Mouse (Mus musculus) megakaryocyte, embryonic 14.5 days (primary cell): Measurements from ENCODE around the gene Adam23. TPM values are rescaled to one million over a fixed set of nuclear protein-coding genes. Genes with fewer than 3 reads are reported as not detected.

ENCODE experiments used
- H3K27me3 ChIP-seq: replicated peaks from 2 replicates; pipeline ENCODE3; 2012; ENCODE audit warnings: inconsistent platforms
- H3K36me3 ChIP-seq: replicated peaks from 2 replicates; pipeline ENCODE3; 2012; ENCODE audit warnings: low read length, inconsistent platforms, mixed read lengths
- H3K4me1 ChIP-seq: 2 replicates; pipeline ENCODE4 v1.6.1; 2012; ENCODE audit warnings: inconsistent platforms
- H3K4me3 ChIP-seq: replicated peaks from 2 replicates; pipeline ENCODE3; 2012; ENCODE audit warnings: moderate library complexity, mild to moderate bottlenecking, inconsistent platforms
- H3K9me3 ChIP-seq: 2 replicates; pipeline ENCODE4 v1.6.1; 2012; ENCODE audit warnings: inconsistent platforms
- FLI1 ChIP-seq: IDR thresholded peaks from 2 replicates; pipeline ENCODE4 v1.6.1; 2012; ENCODE audit warnings: low read length, inconsistent platforms, mixed read lengths
- GATA1 ChIP-seq: IDR thresholded peaks from 3 replicates; pipeline ENCODE4 v1.6.1; 2012; ENCODE audit warnings: mixed read lengths, low read length, inconsistent platforms, borderline replicate concordance
- polyA plus RNA-seq: library from polyadenylated mRNA; stranded (reverse); fragments of >175 nt; gene quantifications from 2 replicates; pipeline ENCODE4 v1.2.3, GENCODE M21; 2012; ENCODE audit warnings: low replicate concordance; ENCODE audit not compliant: insufficient read depth

Adam23 gene
- polyA plus RNA-seq, 1 experiment: 0.09 TPM

DNA sequence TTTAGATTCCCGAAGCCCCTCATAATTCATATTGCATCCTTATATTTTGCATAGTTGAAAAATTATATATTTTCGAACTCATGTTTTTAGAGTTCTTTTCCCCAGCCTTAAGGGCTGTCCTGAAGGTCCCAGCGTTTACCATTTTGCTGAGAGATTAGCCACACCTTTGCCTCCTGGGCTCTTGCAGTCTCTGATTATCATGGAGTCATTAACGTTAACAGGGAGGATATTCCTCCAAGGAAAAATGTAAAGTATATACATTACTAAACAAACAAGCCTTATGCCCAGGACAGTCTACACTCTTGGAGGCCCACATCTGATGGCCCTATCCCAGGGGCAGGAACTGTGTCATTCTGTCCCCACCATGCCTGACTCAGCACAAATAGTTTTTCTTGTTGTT lies 3.1 kb upstream of the Adam23 start:
- no peaks in the 10 kb centered on the region for H3K36me3 ChIP-seq
- H3K9me3 ChIP-seq: no peaks in the 10 kb centered on the region
- peaks cover 24% of the 10 kb centered on the region for H3K4me1 ChIP-seq
- TF ChIP-seq GATA1 (no peak), FLI1 (no peak)
- H3K27me3 ChIP-seq: peaks cover 35% of the 10 kb centered on the region
- peak overlapping the region; percentile 53 for H3K4me3 ChIP-seq

DNA sequence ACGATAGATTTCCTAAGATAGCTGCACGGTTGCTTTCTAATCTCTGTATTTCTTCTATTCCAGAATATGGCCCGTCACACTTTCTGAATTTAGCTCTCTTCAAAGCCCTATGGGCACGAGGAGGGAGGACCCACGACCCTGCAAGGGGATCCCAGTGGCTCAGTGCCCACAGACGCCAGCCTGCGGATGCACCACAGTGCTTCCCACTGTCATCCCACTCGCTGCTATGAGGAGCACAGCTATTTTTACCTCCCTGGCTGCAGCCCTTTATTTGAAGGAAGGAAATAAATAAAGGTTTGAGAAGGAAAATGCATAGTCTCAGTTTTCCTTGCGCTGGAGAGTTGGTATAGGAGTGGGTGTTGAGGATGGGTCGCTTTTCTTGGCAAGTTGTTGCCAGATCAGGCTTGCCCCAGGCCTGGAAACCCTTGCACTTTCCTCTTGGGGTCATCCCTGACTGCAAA lies 512 bp upstream of the Adam23 start:
- Histone ChIP-seq H3K4me1 (peaks cover 23% of the 10 kb centered on the region), H3K9me3 (no peaks in the 10 kb centered on the region), H3K36me3 (no peaks in the 10 kb centered on the region), H3K27me3 (peaks cover 52% of the 10 kb centered on the region), H3K4me3 (peak overlapping the region; percentile 87)
- TF ChIP-seq FLI1: no peak
- TF ChIP-seq GATA1: no peak

GRCm38 (mm10) chr1:63446047-63446704 lies 485 bp downstream of the Adam23 start:
- no peak for TF ChIP-seq GATA1
- no peak for TF ChIP-seq FLI1
- no peaks in the 10 kb centered on the region for H3K9me3 ChIP-seq
- H3K4me3 ChIP-seq: peak overlapping the region; percentile 87
- H3K36me3 ChIP-seq: no peaks in the 10 kb centered on the region
- peaks cover 23% of the 10 kb centered on the region for H3K4me1 ChIP-seq
- H3K27me3 ChIP-seq: peaks cover 52% of the 10 kb centered on the region

- no peak overlapping the region for H3K4me3 ChIP-seq
- TF ChIP-seq GATA1 (no peak), FLI1 (no peak)
- H3K4me1 ChIP-seq: peaks cover 23% of the 10 kb centered on the region
- no peaks in the 10 kb centered on the region for H3K9me3 ChIP-seq
- peaks cover 52% of the 10 kb centered on the region for H3K27me3 ChIP-seq
- H3K36me3 ChIP-seq: no peaks in the 10 kb centered on the region
Measured at GRCm38 (mm10) chr1:63446721-63447120, 1.0 kb downstream of the Adam23 start.

GRCm38 (mm10) chr1:63450091-63450490 lies 4.4 kb downstream of the Adam23 start:
- no peaks in the 10 kb centered on the region for H3K36me3 ChIP-seq

DNA sequence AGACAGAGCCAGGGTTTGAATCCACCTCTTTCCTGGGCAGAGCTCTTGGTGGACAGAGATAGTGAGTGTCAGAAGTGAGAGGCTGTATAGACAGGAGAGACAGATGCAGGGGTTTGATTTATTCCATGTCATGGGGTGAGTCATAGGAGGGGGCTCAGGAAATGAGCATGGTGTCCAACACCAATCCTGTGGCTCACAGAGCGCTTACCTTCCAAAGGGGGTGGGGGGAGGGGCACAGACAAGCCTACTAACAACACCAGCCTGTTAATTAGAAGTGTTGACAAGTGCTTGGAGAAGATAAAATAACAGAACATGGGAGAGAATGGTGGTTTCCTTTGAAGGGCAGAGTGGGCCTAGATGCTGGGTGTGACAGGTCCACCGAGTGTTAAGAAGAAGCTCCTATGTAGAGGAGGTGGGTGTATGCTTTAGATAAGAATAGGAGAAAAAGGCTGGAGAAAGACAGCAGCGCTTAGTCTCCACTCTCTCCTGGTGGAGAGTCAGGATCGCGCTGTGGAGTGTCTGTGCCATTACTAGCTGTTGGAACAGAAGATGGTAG lies 7.7 kb downstream of the Adam23 start:
- H3K27me3 ChIP-seq: peaks cover 8% of the 10 kb centered on the region
- H3K36me3 ChIP-seq: no peaks in the 10 kb centered on the region
- peaks cover 8% of the 10 kb centered on the region for H3K4me1 ChIP-seq
- no peak for TF ChIP-seq GATA1
- no peak for TF ChIP-seq FLI1
- H3K9me3 ChIP-seq: no peaks in the 10 kb centered on the region
- no peak overlapping the region for H3K4me3 ChIP-seq

More at GRCm38 (mm10) chr1:63450091-63450490, 4.4 kb downstream of the Adam23 start:
- H3K4me3 ChIP-seq: no peak overlapping the region
- peaks cover 20% of the 10 kb centered on the region for H3K4me1 ChIP-seq
- H3K27me3 ChIP-seq: peaks cover 39% of the 10 kb centered on the region
- no peaks in the 10 kb centered on the region for H3K9me3 ChIP-seq
- TF ChIP-seq GATA1 (no peak), FLI1 (no peak)

GRCm38 (mm10) chr1:63457801-63458519 lies 12.3 kb downstream of the Adam23 start:
- Histone ChIP-seq H3K36me3 (no peaks in the 10 kb centered on the region), H3K4me1 (peaks cover 11% of the 10 kb centered on the region), H3K4me3 (no peak overlapping the region), H3K9me3 (no peaks in the 10 kb centered on the region), H3K27me3 (no peaks in the 10 kb centered on the region)
- no peak for TF ChIP-seq GATA1
- TF ChIP-seq FLI1: no peak

- no peaks in the 10 kb centered on the region for H3K36me3 ChIP-seq
- H3K4me1 ChIP-seq: peaks cover 7% of the 10 kb centered on the region
- TF ChIP-seq FLI1 (no peak), GATA1 (no peak)
- no peak overlapping the region for H3K4me3 ChIP-seq
- no peaks in the 10 kb centered on the region for H3K9me3 ChIP-seq
- no peaks in the 10 kb centered on the region for H3K27me3 ChIP-seq
Measured at GRCm38 (mm10) chr1:63459151-63459550, 13.5 kb downstream of the Adam23 start.

- no peaks in the 10 kb centered on the region for H3K27me3 ChIP-seq
- no peaks in the 10 kb centered on the region for H3K36me3 ChIP-seq
- TF ChIP-seq GATA1: no peak
- no peak for TF ChIP-seq FLI1
- H3K4me3 ChIP-seq: no peak overlapping the region
- peaks cover 7% of the 10 kb centered on the region for H3K4me1 ChIP-seq
- no peaks in the 10 kb centered on the region for H3K9me3 ChIP-seq
Measured at GRCm38 (mm10) chr1:63459926-63460325, 14.2 kb downstream of the Adam23 start.

- TF ChIP-seq FLI1 (no peak), GATA1 (no peak)
- Histone ChIP-seq H3K9me3 (no peaks in the 10 kb centered on the region), H3K4me3 (no peak overlapping the region), H3K4me1 (no peaks in the 10 kb centered on the region), H3K36me3 (no peaks in the 10 kb centered on the region), H3K27me3 (no peaks in the 10 kb centered on the region)
Measured at GRCm38 (mm10) chr1:63464441-63464840, 18.8 kb downstream of the Adam23 start.
